ENCODE assay signal across 9 mouse cellular contexts in the genomic region with DNA sequence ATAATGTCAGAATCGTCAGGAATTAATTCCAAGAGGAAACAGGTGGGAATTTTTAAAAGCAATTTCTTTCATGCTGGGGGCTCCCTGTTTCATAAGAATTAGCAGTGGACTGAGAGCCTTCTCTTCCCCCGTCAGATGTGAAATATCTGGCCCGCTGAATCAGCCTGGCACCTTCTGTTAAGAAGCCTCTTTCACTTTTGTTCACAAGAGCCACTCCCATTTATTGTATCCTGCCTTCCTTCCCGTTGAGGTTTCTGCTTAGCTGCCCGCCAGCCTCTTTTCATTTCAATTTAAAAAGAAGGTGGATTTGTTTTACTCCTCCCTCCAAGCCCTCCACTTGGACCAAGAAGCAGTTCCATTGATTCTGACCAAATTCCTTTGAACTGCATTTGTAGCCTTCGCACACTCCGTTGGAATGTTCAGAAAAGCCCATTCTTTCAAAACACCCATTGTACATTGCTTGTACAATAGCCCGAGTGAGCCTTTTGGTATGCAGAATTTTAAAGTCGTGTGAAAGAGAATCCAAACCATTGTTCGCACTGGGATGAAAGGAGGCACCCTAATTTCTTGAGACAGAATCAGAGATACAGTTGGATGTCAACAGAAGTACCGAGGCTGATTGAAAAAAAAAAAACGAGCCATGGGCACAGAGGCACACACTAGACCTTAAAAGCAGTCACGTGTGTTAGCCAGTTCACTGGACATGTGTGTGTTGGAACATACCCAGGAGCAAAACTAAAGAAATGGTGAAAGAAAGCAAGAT.
A peak's percentile ranks its signal among the peaks of the same experiment; 100 is the strongest.
DNase-seq lines count a peak whose midpoint lies in the region; ATAC-seq and TF ChIP-seq lines count a peak whose summit lies in the region.
"Had no signal": no experiment of that assay in that cellular context is flagged by ENCODE, and none has a peak within 500 bp of the region (broad histone marks: within the 10 kb centered on the region; RNA-seq: fewer than 3 reads in every experiment).

No protein-coding gene starts in this region.

- peak overlapping the region; percentile 31 for H3K4me2 ChIP-seq in limb, embryonic 13.5 days (replicated peaks)
- peak overlapping the region; percentile 43 for H3K4me2 ChIP-seq in embryonic facial prominence, embryonic 13.5 days
- H3K4me2 ChIP-seq in intestine, postnatal 0 days (replicated peaks; ENCODE audit: low read depth), result peak overlapping the region; percentile 44; the same call in 1 of the 2 replicates
- peak overlapping the region; percentile 32; the same call in 1 of the 2 replicates for H3K4me2 ChIP-seq in neural tube, embryonic 14.5 days (ENCODE audit: low read depth, low read length)

- no peak overlapping the region for H3K9ac ChIP-seq in limb, embryonic 13.5 days
- no peak overlapping the region for H3K9ac ChIP-seq in embryonic facial prominence, embryonic 13.5 days
- no peak overlapping the region for H3K9ac ChIP-seq in intestine, postnatal 0 days (ENCODE audit: low read depth, low read length)
- no peak overlapping the region for H3K9ac ChIP-seq in neural tube, embryonic 14.5 days (replicated peaks; ENCODE audit: low read depth, low read length)

- no peak for DNase-seq in limb, embryonic 10.5 days (ENCODE audit: low spot score)
- no peak for DNase-seq in thymus, postnatal 0 days (ENCODE audit: low spot score)
- no peak for DNase-seq in left cerebral cortex, postnatal 36 days (ENCODE audit: low spot score in 2 of 2)
- no peak for DNase-seq in adrenal gland, postnatal 10 days
- DNase-seq: kidney, adult 2 months had no signal

- no peak overlapping the region for H3K27ac ChIP-seq in limb, embryonic 13.5 days
- no peak overlapping the region for H3K27ac ChIP-seq in limb, embryonic 10.5 days
- no peak overlapping the region for H3K27ac ChIP-seq in embryonic facial prominence, embryonic 13.5 days
- no peak overlapping the region for H3K27ac ChIP-seq in intestine, postnatal 0 days (ENCODE audit: low read depth, low read length)
- no peak overlapping the region for H3K27ac ChIP-seq in neural tube, embryonic 14.5 days (ENCODE audit: low read depth, low read length)

- 41% methylated on average over 13 of the region's 13 CpGs for WGBS in limb, embryonic 13.5 days
- 60% methylated on average over 13 of the region's 13 CpGs for WGBS in limb, embryonic 10.5 days
- 17% methylated on average over 13 of the region's 13 CpGs for WGBS in embryonic facial prominence, embryonic 13.5 days
- WGBS in intestine, postnatal 0 days, result 51% methylated on average over 13 of the region's 13 CpGs
- whole genome bisulfite sequencing in neural tube, embryonic 14.5 days, result 9% methylated on average over 13 of the region's 13 CpGs

- H3K36me3 ChIP-seq in limb, embryonic 13.5 days, result no peaks in the 10 kb centered on the region
- no peaks in the 10 kb centered on the region for H3K36me3 ChIP-seq in limb, embryonic 10.5 days
- H3K36me3 ChIP-seq in embryonic facial prominence, embryonic 13.5 days, result no peaks in the 10 kb centered on the region
- H3K36me3 ChIP-seq in intestine, postnatal 0 days (ENCODE audit: control insufficient read depth, insufficient read depth), result no peaks in the 10 kb centered on the region
- H3K36me3 ChIP-seq in neural tube, embryonic 14.5 days (ENCODE audit: control insufficient read depth, insufficient read depth, low read length), result no peaks in the 10 kb centered on the region

- peaks cover 18% of the 10 kb centered on the region for H3K4me1 ChIP-seq in limb, embryonic 13.5 days
- peaks cover 39% of the 10 kb centered on the region for H3K4me1 ChIP-seq in limb, embryonic 10.5 days
- peaks cover 26% of the 10 kb centered on the region for H3K4me1 ChIP-seq in embryonic facial prominence, embryonic 13.5 days
- no peaks in the 10 kb centered on the region for H3K4me1 ChIP-seq in intestine, postnatal 0 days (replicated peaks; ENCODE audit: control insufficient read depth, insufficient read depth, low read length)
- peaks cover 14% of the 10 kb centered on the region for H3K4me1 ChIP-seq in neural tube, embryonic 14.5 days (ENCODE audit: control insufficient read depth, insufficient read depth, low read length)

- no peak for TF ChIP-seq CTCF in intestine, postnatal 0 days (IDR thresholded peaks at IDR 0.05; ENCODE audit: low read depth)

- no peaks in the 10 kb centered on the region for H3K9me3 ChIP-seq in limb, embryonic 13.5 days
- no peaks in the 10 kb centered on the region for H3K9me3 ChIP-seq in limb, embryonic 10.5 days (replicated peaks)
- no peaks in the 10 kb centered on the region for H3K9me3 ChIP-seq in embryonic facial prominence, embryonic 13.5 days
- no peaks in the 10 kb centered on the region for H3K9me3 ChIP-seq in intestine, postnatal 0 days (ENCODE audit: control insufficient read depth)
- no peaks in the 10 kb centered on the region for H3K9me3 ChIP-seq in neural tube, embryonic 14.5 days (ENCODE audit: control insufficient read depth, low read length)

- ATAC-seq in limb, embryonic 13.5 days (ENCODE audit: low FRiP score, low read depth), result no peak
- no peak for ATAC-seq in embryonic facial prominence, embryonic 13.5 days (ENCODE audit: insufficient number of reproducible peaks, insufficient read depth, low FRiP score, low TSS enrichment, low read depth)
- no peak for ATAC-seq in intestine, postnatal 0 days
- ATAC-seq in neural tube, embryonic 14.5 days (ENCODE audit: low read depth), result no peak

- intact Hi-C loops in left cerebral cortex, postnatal 36 days (cut with DNase I), result no loop called here

- H3K27me3 ChIP-seq in limb, embryonic 13.5 days, result no peaks in the 10 kb centered on the region
- no peaks in the 10 kb centered on the region for H3K27me3 ChIP-seq in limb, embryonic 10.5 days (ENCODE audit: low read depth, poor library complexity, severe bottlenecking)
- H3K27me3 ChIP-seq in embryonic facial prominence, embryonic 13.5 days, result peaks cover 10% of the 10 kb centered on the region
- no peaks in the 10 kb centered on the region for H3K27me3 ChIP-seq in intestine, postnatal 0 days (replicated peaks; ENCODE audit: control insufficient read depth, insufficient read depth, low read length)
- no peaks in the 10 kb centered on the region for H3K27me3 ChIP-seq in neural tube, embryonic 14.5 days (ENCODE audit: control insufficient read depth, insufficient read depth, low read length)

- H3K4me3 ChIP-seq in limb, embryonic 13.5 days, result no peak overlapping the region
- no peak overlapping the region for H3K4me3 ChIP-seq in limb, embryonic 10.5 days
- 0 out of 2 replicates have a peak overlapping the region, but pooled peaks have one; percentile 14 for H3K4me3 ChIP-seq in embryonic facial prominence, embryonic 13.5 days
- no peak overlapping the region for H3K4me3 ChIP-seq in intestine, postnatal 0 days (ENCODE audit: low read depth, low read length)
- no peak overlapping the region for H3K4me3 ChIP-seq in neural tube, embryonic 14.5 days (ENCODE audit: low read depth, low read length)
